Mouse (Mus musculus): ENCODE measurements around the gene 1700001K19Rik.

GRCm38 (mm10) chr12:110637507-110638114 lies 44.8 kb downstream of the 1700001K19Rik start:
- TF ChIP-seq CTCF (IDR thresholded peaks at IDR 0.05; ENCODE audit: low read depth) (no peak), EP300 (IDR thresholded peaks at IDR 0.05; ENCODE audit: low read depth) (no peak)

Measured in liver, postnatal 0 days (tissue).